Mouse (Mus musculus): ENCODE results near the gene Slc51a.
A peak's percentile ranks its signal among the peaks of the same experiment; 100 is the strongest.

The Slc51a gene

DNA sequence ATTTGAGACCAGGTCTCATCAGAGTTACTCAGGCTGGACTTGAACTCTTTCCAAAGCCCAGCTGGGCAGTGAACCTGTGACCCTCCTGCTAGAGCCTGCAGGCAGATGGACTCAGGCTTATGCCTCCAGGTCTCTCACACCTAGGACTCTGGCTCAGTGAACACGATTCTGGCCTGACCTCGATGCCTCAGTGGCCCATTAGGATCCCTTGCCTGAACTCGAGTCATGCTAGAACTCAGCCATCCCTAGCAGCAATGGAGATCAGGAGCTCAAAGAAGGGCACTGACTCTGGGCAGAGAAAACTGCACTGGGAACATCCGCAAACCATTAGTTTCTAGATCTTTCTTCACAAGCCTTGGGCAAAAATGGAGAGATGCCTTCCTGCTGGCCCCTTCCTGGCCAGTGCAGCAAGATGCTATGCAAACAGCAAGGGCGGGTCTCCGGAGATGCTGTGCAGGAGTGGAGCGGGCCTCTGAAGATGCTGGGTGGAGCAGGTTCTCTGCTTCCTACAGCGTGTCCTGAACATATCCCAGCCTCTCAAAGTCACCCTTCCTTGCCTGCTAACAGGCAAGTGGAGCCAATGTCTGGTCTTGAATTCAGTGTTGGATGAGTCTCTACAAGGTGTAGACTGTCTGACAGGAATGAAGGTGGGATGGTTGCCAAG lies 24.3 kb upstream of the Slc51a start:
- Histone ChIP-seq H3K9me3 (ENCODE audit: low read length) (peaks cover 21% of the 10 kb centered on the region), H3K27me3 (ENCODE audit: insufficient read depth, low read length) (no peaks in the 10 kb centered on the region), H3K36me3 (ENCODE audit: insufficient read depth, low read length) (no peaks in the 10 kb centered on the region), H3K4me1 (replicated peaks; ENCODE audit: low read depth, low read length) (peaks cover 95% of the 10 kb centered on the region), H3K4me3 (replicated peaks; ENCODE audit: low read length) (peak overlapping the region; percentile 32; the same call in 1 of the 2 replicates)
- no peak for TF ChIP-seq NANOG (IDR thresholded peaks at IDR 0.05; ENCODE audit: borderline replicate concordance, low read length)
- TF ChIP-seq POU5F1 (IDR thresholded peaks at IDR 0.05; ENCODE audit: borderline replicate concordance, low read length): no peak
- TF ChIP-seq CTCF (conservative IDR thresholded peaks at IDR 0.05; ENCODE audit: low read length): no peak

GRCm38 (mm10) chr16:32511338-32511734 lies 23.7 kb upstream of the Slc51a start:
- no peaks in the 10 kb centered on the region for H3K36me3 ChIP-seq (ENCODE audit: insufficient read depth, low read length)
- H3K9me3 ChIP-seq (ENCODE audit: low read length): peaks cover 21% of the 10 kb centered on the region
- peak overlapping the region; percentile 32; the same call in 1 of the 2 replicates for H3K4me3 ChIP-seq (replicated peaks; ENCODE audit: low read length)
- no peaks in the 10 kb centered on the region for H3K27me3 ChIP-seq (ENCODE audit: insufficient read depth, low read length)
- no peak for TF ChIP-seq POU5F1 (IDR thresholded peaks at IDR 0.05; ENCODE audit: borderline replicate concordance, low read length)
- no peak for TF ChIP-seq CTCF (conservative IDR thresholded peaks at IDR 0.05; ENCODE audit: low read length)
- TF ChIP-seq NANOG (IDR thresholded peaks at IDR 0.05; ENCODE audit: borderline replicate concordance, low read length): no peak
- H3K4me1 ChIP-seq (replicated peaks; ENCODE audit: low read depth, low read length): peaks cover 95% of the 10 kb centered on the region

DNA sequence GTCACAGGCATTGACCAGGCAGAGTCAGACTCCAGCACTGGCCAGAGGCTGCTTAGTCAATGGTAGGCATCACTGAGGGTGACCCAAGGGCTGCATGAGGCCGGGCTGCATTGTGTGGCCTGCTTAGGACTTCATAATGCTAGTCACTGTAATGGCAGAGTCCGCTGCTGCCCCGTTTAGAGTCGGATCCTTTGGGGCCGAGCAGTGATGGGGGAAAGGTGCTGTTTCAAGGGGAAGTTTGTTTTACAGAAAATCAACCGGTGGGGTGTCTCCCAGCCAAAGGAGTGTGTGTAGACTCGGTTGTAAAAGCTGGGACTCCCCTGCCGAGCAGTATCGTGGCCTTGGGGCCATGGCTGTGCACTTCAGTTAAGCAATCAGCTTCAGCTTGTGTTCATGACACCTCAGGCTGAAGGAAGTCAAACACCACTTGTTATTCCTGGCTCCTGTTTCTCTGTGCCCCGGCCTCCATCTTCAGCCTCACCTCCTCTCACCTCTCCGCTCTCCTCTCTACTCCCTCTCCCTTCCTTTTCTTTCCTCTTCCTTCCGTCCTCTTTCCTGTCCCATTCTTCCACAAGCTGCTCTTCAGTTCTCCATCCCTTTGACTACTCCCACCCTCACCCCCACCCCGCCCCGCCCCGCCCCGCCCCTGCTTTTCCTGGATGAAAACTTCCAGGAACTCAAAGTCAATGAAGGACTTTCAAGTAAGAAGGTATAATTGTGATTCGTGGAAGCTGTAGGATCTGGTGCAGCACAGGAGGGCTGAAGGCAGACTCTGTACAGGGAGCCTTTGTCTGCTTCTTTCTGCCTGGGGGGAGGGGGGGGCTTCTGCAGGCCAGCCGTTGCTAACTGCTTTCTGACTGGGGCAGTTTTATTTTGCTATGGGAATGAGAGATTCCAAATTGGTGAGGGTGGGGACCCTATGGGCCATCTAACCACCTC lies 23.0 kb upstream of the Slc51a start:
- Histone ChIP-seq H3K4me3 (replicated peaks; ENCODE audit: low read length) (peak overlapping the region; percentile 54), H3K27me3 (ENCODE audit: insufficient read depth, low read length) (no peaks in the 10 kb centered on the region), H3K4me1 (replicated peaks; ENCODE audit: low read depth, low read length) (peaks cover 95% of the 10 kb centered on the region), H3K9me3 (ENCODE audit: low read length) (peaks cover 21% of the 10 kb centered on the region), H3K36me3 (ENCODE audit: insufficient read depth, low read length) (no peaks in the 10 kb centered on the region)
- TF ChIP-seq POU5F1 (IDR thresholded peaks at IDR 0.05; ENCODE audit: borderline replicate concordance, low read length) (no peak), NANOG (IDR thresholded peaks at IDR 0.05; ENCODE audit: borderline replicate concordance, low read length) (peak; percentile 13; the same call in 1 of the 2 replicates), CTCF (conservative IDR thresholded peaks at IDR 0.05; ENCODE audit: low read length) (no peak)

DNA sequence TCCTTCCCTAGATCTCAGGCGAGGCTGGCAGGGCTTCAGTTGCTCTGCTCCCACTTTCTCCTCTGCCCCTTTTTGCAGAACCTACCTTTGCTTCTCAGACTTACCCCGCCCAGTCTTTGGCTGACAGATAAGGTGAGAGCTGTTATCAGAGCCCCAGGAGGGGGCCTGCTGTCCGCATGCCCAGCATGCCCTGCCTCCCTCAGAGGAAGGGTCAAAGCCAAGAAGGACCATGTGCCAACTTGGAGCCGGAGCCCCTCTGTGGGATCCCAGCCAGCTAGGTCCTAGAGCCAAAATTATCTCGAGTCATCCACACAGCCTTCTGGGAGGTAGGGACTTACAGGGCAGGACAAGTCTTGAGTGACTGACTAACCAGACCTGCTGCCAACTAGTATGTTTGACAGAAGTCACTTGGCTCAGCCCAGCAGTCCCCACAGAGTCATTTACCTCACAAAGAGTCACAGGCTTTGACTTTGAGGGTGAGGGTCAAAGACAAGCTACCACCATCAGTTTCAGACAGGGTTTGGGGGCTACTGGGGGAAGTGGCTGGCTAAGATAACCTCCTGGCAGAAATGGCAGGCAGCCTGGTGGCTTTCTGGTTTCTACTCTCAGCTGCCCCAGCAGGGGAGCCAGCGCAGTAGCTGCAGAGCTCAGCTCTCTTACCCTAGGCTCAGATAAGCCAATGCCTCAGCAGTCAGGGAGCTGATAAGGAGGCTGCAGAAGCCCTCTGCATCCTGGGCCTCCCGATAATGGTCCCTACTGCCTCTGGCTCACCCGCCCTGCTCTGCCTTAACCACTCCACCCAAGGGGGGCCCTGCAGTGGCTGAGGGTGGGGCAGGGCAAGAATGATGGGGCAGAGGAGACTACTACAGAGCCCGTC lies 21.6 kb upstream of the Slc51a start:
- H3K4me3 ChIP-seq (replicated peaks; ENCODE audit: low read length): peak overlapping the region; percentile 54
- no peaks in the 10 kb centered on the region for H3K27me3 ChIP-seq (ENCODE audit: insufficient read depth, low read length)
- H3K4me1 ChIP-seq (replicated peaks; ENCODE audit: low read depth, low read length): peaks cover 91% of the 10 kb centered on the region
- H3K36me3 ChIP-seq (ENCODE audit: insufficient read depth, low read length): no peaks in the 10 kb centered on the region
- TF ChIP-seq CTCF (conservative IDR thresholded peaks at IDR 0.05; ENCODE audit: low read length) (no peak), NANOG (IDR thresholded peaks at IDR 0.05; ENCODE audit: borderline replicate concordance, low read length) (no peak), POU5F1 (IDR thresholded peaks at IDR 0.05; ENCODE audit: borderline replicate concordance, low read length) (no peak)
- H3K9me3 ChIP-seq (ENCODE audit: low read length): peaks cover 21% of the 10 kb centered on the region

DNA sequence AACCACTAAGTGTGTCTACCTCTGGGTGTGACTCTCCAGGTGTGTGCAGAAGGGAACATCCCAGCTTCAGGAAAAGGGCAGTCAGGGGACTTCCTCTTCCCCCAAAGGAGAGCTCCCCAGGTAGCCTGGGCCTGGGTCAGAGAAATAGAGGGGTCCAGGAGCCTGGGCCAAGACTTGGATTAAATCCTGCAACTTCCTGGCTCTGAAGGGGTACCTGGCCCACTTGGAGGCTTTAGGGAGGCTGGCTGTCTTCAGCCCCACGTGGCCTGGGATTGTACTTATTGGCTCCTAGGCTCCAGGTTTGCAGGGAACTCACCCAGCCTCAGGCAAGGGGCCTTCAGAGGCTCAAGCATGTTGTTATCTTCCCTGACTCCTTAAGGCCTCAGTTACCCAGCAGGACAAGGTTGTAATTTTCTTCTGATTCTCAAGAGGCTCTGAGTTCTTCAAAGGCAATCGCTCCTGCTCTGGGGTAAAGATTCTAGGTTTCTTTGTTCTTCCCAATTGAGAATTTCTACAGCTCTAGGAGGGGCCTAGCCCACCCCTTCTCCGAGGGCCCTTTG lies 20.9 kb upstream of the Slc51a start:
- peaks cover 18% of the 10 kb centered on the region for H3K9me3 ChIP-seq (ENCODE audit: low read length)
- no peaks in the 10 kb centered on the region for H3K36me3 ChIP-seq (ENCODE audit: insufficient read depth, low read length)
- H3K4me1 ChIP-seq (replicated peaks; ENCODE audit: low read depth, low read length): peaks cover 91% of the 10 kb centered on the region
- peak overlapping the region; percentile 54 for H3K4me3 ChIP-seq (replicated peaks; ENCODE audit: low read length)
- no peaks in the 10 kb centered on the region for H3K27me3 ChIP-seq (ENCODE audit: insufficient read depth, low read length)
- TF ChIP-seq POU5F1 (IDR thresholded peaks at IDR 0.05; ENCODE audit: borderline replicate concordance, low read length): no peak

- TF ChIP-seq CTCF (conservative IDR thresholded peaks at IDR 0.05; ENCODE audit: low read length) (no peak), NANOG (IDR thresholded peaks at IDR 0.05; ENCODE audit: borderline replicate concordance, low read length) (no peak), POU5F1 (IDR thresholded peaks at IDR 0.05; ENCODE audit: borderline replicate concordance, low read length) (no peak)
- peaks cover 13% of the 10 kb centered on the region for H3K9me3 ChIP-seq (ENCODE audit: low read length)
These were observed 20.4 kb upstream of the Slc51a start for GRCm38 (mm10) chr16:32508035-32508434.

GRCm38 (mm10) chr16:32507407-32507806 lies 19.7 kb upstream of the Slc51a start:
- Histone ChIP-seq H3K4me3 (replicated peaks; ENCODE audit: low read length) (no peak overlapping the region), H3K4me1 (replicated peaks; ENCODE audit: low read depth, low read length) (peaks cover 91% of the 10 kb centered on the region), H3K36me3 (ENCODE audit: insufficient read depth, low read length) (no peaks in the 10 kb centered on the region), H3K9me3 (ENCODE audit: low read length) (peaks cover 8% of the 10 kb centered on the region), H3K27me3 (ENCODE audit: insufficient read depth, low read length) (no peaks in the 10 kb centered on the region)
- TF ChIP-seq NANOG (IDR thresholded peaks at IDR 0.05; ENCODE audit: borderline replicate concordance, low read length) (no peak), CTCF (conservative IDR thresholded peaks at IDR 0.05; ENCODE audit: low read length) (peak; percentile 98)

More at GRCm38 (mm10) chr16:32508035-32508434, 20.4 kb upstream of the Slc51a start:
- H3K27me3 ChIP-seq (ENCODE audit: insufficient read depth, low read length): no peaks in the 10 kb centered on the region
- no peak overlapping the region for H3K4me3 ChIP-seq (replicated peaks; ENCODE audit: low read length)
- H3K36me3 ChIP-seq (ENCODE audit: insufficient read depth, low read length): no peaks in the 10 kb centered on the region
- peaks cover 91% of the 10 kb centered on the region for H3K4me1 ChIP-seq (replicated peaks; ENCODE audit: low read depth, low read length)

All from E14TG2a.4 (cell line).